Mouse (Mus musculus) hindbrain, embryonic 14.5 days (tissue): ENCODE data around the gene Rsph1. TPM values are rescaled to one million over a fixed set of nuclear protein-coding genes. Genes with fewer than 3 reads are reported as not detected.
"Not testable (repeated sequence)": the region's sequence is repeated elsewhere in the genome, so short reads cannot be mapped to it uniquely, and the experiment has no call there.

Experiments used
- ATAC-seq: fragments of 200-750 bp; cut with Nextera tagmentation; 2 replicates; pipeline ENCODE4 v1.8.0; 2017; ENCODE audit warnings: moderate number of reproducible peaks, mild to moderate bottlenecking, moderate TSS enrichment, moderate library complexity; ENCODE audit not compliant: low FRiP score
- DNase-seq: peaks from one replicate; pipeline ENCODE4 v3.0.0-alpha.2; 2015; ENCODE audit warnings: low spot score
- H3K27ac ChIP-seq: fragments of 300-500 bp; sonication (generic); 2 replicates; pipeline ENCODE4 v1.5.1; 2014; ENCODE audit warnings: mild to moderate bottlenecking, moderate library complexity
- H3K27me3 ChIP-seq: fragments of 300-500 bp; sonication (generic); 2 replicates; pipeline ENCODE4 v1.6.1; 2014; ENCODE audit warnings: mild to moderate bottlenecking, low read length, mixed read lengths; ENCODE audit not compliant: control insufficient read depth, insufficient read depth
- H3K36me3 ChIP-seq: fragments of 300-500 bp; sonication (generic); replicated peaks from 2 replicates; pipeline ENCODE4 v1.6.1; 2014; ENCODE audit not compliant: control insufficient read depth, insufficient read depth
- H3K4me1 ChIP-seq: fragments of 300-500 bp; sonication (generic); replicated peaks from 2 replicates; pipeline ENCODE4 v1.6.1; 2014; ENCODE audit warnings: antibody characterized with exemption, low read length, mixed read lengths; ENCODE audit not compliant: control insufficient read depth, insufficient read depth
- H3K4me2 ChIP-seq: fragments of 300-500 bp; sonication (generic); replicated peaks from 2 replicates; pipeline ENCODE4 v1.6.1; 2014; ENCODE audit warnings: mild to moderate bottlenecking, moderate library complexity
- H3K4me3 ChIP-seq: fragments of 300-500 bp; sonication (generic); replicated peaks from 2 replicates; pipeline ENCODE4 v1.5.1; 2014; ENCODE audit warnings: mild to moderate bottlenecking, low read length
- H3K9ac ChIP-seq: fragments of 300-500 bp; sonication (generic); 2 replicates; pipeline ENCODE4 v1.6.1; 2014
- H3K9me3 ChIP-seq: fragments of 300-500 bp; sonication (generic); 2 replicates; pipeline ENCODE4 v1.6.1; 2016; ENCODE audit warnings: low read length; ENCODE audit not compliant: control insufficient read depth
- WGBS: fragments of 180-500 bp; shearing (Covaris S2); extraction: QIAGEN DNeasy Blood & Tissue Kit; methylation state at CpG from one replicate; pipeline ENCODE4 v1.1.7; 2014; 5-methylcytosine and 5-hydroxymethylcytosine counted together
- polyA plus RNA-seq: library from polyadenylated mRNA; unstranded; fragments of >200 nt; fragmentation: Nextera tagmentation; extraction: Ambion mirVana; gene quantifications from 2 replicates; pipeline ENCODE4 v1.2.1, GENCODE M21; 2014

Rsph1 gene
- polyA plus RNA-seq, 1 experiment from 2014 or later, result 5.0 TPM

- Histone ChIP-seq H3K9ac (no peak overlapping the region), H3K4me1 (no peaks in the 10 kb centered on the region), H3K4me2 (no peak overlapping the region), H3K27ac (no peak overlapping the region), H3K9me3 (no peaks in the 10 kb centered on the region), H3K4me3 (no peak overlapping the region), H3K27me3 (no peaks in the 10 kb centered on the region), H3K36me3 (no peaks in the 10 kb centered on the region)
- WGBS, result 57% methylated on average over 6 of the region's 7 CpGs
- no peak for ATAC-seq
- DNase-seq, result no peak
Observed at GRCm38 (mm10) chr17:31271136-31271851, 5.9 kb downstream of the Rsph1 start.

DNA sequence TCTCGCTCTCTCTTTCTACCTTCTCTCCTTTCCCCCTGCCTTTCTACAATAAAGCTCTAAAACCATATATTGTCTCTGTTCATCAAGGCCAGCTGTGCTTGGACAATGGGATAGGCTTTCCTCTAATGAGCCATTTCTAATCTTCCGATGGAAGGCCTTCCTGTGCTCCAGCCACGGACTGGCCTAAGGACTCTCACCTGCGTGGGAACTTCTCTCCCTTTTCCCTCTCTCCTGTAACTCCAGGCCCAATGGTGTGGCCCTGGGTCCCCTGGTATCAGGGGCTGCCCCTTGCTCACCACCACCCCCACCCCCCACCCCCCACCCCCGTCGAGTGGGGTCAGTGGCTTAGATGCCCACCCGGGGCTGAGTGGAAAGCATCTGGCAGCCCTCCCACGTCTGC lies 6.4 kb downstream of the Rsph1 start:
- not testable (repeated sequence) for H3K9ac ChIP-seq, DNase-seq, H3K9me3 ChIP-seq, H3K36me3 ChIP-seq, H3K4me3 ChIP-seq, H3K27me3 ChIP-seq, H3K4me1 ChIP-seq, H3K27ac ChIP-seq, H3K4me2 ChIP-seq, ATAC-seq
- 84% methylated on average over 8 of the region's 8 CpGs for WGBS

DNA sequence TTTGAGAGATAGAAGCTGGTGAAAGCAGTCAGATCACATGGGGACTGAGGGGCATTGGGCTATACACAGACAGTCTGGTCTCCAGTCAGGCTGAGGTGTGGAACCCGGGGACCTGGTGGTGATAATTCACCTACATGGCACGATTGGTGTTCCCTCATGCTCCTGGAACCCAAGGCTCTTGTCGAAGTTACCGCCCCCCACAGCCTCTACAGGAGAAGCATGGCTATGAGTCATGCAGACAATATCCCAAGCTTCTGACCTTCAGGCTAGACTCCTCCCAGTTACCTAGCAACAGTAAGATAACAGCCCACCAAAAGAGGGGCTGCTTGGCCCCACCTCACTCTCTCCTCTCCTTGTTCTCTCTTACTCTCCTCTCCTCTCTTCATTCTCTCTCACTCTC lies 6.9 kb downstream of the Rsph1 start:
- WGBS, result 92% methylated on average over 4 of the region's 4 CpGs

GRCm38 (mm10) chr17:31269761-31270160 lies 7.4 kb downstream of the Rsph1 start:
- H3K9ac ChIP-seq, result no peak overlapping the region
- no peak overlapping the region for H3K4me2 ChIP-seq
- no peaks in the 10 kb centered on the region for H3K4me1 ChIP-seq
- DNase-seq, result no peak
- ATAC-seq, result no peak
- H3K9me3 ChIP-seq, result no peaks in the 10 kb centered on the region
- H3K36me3 ChIP-seq, result no peaks in the 10 kb centered on the region
- no peak overlapping the region for H3K27ac ChIP-seq
- WGBS, result 90% methylated on average over 2 of the region's 2 CpGs
- no peaks in the 10 kb centered on the region for H3K27me3 ChIP-seq
- no peak overlapping the region for H3K4me3 ChIP-seq

More for the DNA sequence above, 6.9 kb downstream of the Rsph1 start:
- Histone ChIP-seq H3K9me3 (no peaks in the 10 kb centered on the region), H3K4me3 (no peak overlapping the region), H3K27me3 (no peaks in the 10 kb centered on the region), H3K27ac (no peak overlapping the region), H3K9ac (no peak overlapping the region), H3K4me1 (no peaks in the 10 kb centered on the region), H3K4me2 (no peak overlapping the region), H3K36me3 (no peaks in the 10 kb centered on the region)
- no peak for DNase-seq
- ATAC-seq, result no peak

- Histone ChIP-seq H3K27me3 (no peaks in the 10 kb centered on the region), H3K27ac (no peak overlapping the region), H3K4me3 (no peak overlapping the region), H3K9me3 (no peaks in the 10 kb centered on the region), H3K36me3 (no peaks in the 10 kb centered on the region), H3K4me1 (no peaks in the 10 kb centered on the region), H3K4me2 (no peak overlapping the region), H3K9ac (no peak overlapping the region)
- no peak for DNase-seq
- ATAC-seq, result no peak
- 100% methylated on average over 1 of the region's 1 CpGs for WGBS
Observed at GRCm38 (mm10) chr17:31268016-31268415, 9.2 kb downstream of the Rsph1 start.

- WGBS, result 87% methylated on average over 6 of the region's 6 CpGs
Observed at GRCm38 (mm10) chr17:31267603-31268002, 9.6 kb downstream of the Rsph1 start.

GRCm38 (mm10) chr17:31267138-31267537 lies 10.0 kb downstream of the Rsph1 start:
- WGBS, result 80% methylated on average over 4 of the region's 4 CpGs
- Histone ChIP-seq H3K4me1 (no peaks in the 10 kb centered on the region), H3K27ac (no peak overlapping the region), H3K4me3 (no peak overlapping the region), H3K4me2 (no peak overlapping the region), H3K36me3 (no peaks in the 10 kb centered on the region), H3K27me3 (no peaks in the 10 kb centered on the region), H3K9me3 (no peaks in the 10 kb centered on the region), H3K9ac (no peak overlapping the region)
- DNase-seq (no peak), ATAC-seq (no peak)

More at GRCm38 (mm10) chr17:31267603-31268002, 9.6 kb downstream of the Rsph1 start:
- H3K9ac ChIP-seq, result no peak overlapping the region
- H3K4me3 ChIP-seq, result no peak overlapping the region
- H3K9me3 ChIP-seq, result no peaks in the 10 kb centered on the region
- no peaks in the 10 kb centered on the region for H3K4me1 ChIP-seq
- H3K4me2 ChIP-seq, result no peak overlapping the region
- H3K36me3 ChIP-seq, result no peaks in the 10 kb centered on the region
- DNase-seq (no peak), ATAC-seq (no peak)
- H3K27me3 ChIP-seq, result no peaks in the 10 kb centered on the region
- no peak overlapping the region for H3K27ac ChIP-seq

GRCm38 (mm10) chr17:31266321-31266950 lies 10.7 kb downstream of the Rsph1 start:
- WGBS, result 89% methylated on average over 7 of the region's 7 CpGs
- Histone ChIP-seq H3K4me1 (no peaks in the 10 kb centered on the region), H3K27me3 (no peaks in the 10 kb centered on the region), H3K4me2 (no peak overlapping the region), H3K9me3 (no peaks in the 10 kb centered on the region), H3K9ac (no peak overlapping the region), H3K4me3 (no peak overlapping the region), H3K27ac (no peak overlapping the region), H3K36me3 (no peaks in the 10 kb centered on the region)
- no peak for DNase-seq
- ATAC-seq, result no peak

- Histone ChIP-seq H3K9ac (no peak overlapping the region), H3K4me2 (no peak overlapping the region), H3K4me1 (no peaks in the 10 kb centered on the region), H3K27ac (no peak overlapping the region), H3K36me3 (no peaks in the 10 kb centered on the region), H3K4me3 (no peak overlapping the region), H3K27me3 (no peaks in the 10 kb centered on the region), H3K9me3 (no peaks in the 10 kb centered on the region)
- DNase-seq (no peak), ATAC-seq (no peak)
- WGBS, result 94% methylated on average over 9 of the region's 9 CpGs
Observed at GRCm38 (mm10) chr17:31265831-31266230, 11.4 kb downstream of the Rsph1 start.
